Comparison of ENCODE assay signal across 8 mouse cellular contexts in genomic region chr11:78832816-78833314, GRCm38 (mm10). TPM values are rescaled to one million over a fixed set of nuclear protein-coding genes. Genes with fewer than 3 reads are reported as not detected.
DNase-seq lines count a peak whose midpoint lies in the region; TF ChIP-seq lines count a peak whose summit lies in the region.

No protein-coding gene starts in this region.

- H3K4me1 ChIP-seq in cerebellum, adult 2 months (ENCODE audit: control insufficient read depth, insufficient read depth, low read length) = peaks cover 10% of the 10 kb centered on the region

- no peak overlapping the region for H3K27ac ChIP-seq in cerebellum, adult 2 months (ENCODE audit: insufficient read depth, low read length)

- H3K27me3 ChIP-seq in cerebellum, adult 2 months (ENCODE audit: control insufficient read depth, insufficient read depth, low read length) = no peaks in the 10 kb centered on the region

- no peak for TF ChIP-seq CTCF in cerebellum, adult 2 months (IDR thresholded peaks at IDR 0.05; ENCODE audit: borderline replicate concordance, insufficient read depth, low read depth, low read length)

- no peak for TF ChIP-seq POLR2A in cerebellum, adult 2 months (IDR thresholded peaks at IDR 0.05; ENCODE audit: borderline replicate concordance, insufficient read depth, low read length)

- peak; percentile 51 to 63 for DNase-seq in cerebellum, adult 2 months
- no peak for DNase-seq in cerebellum, adult 11 months
- DNase-seq in MEL-GATA-1-ER (ENCODE audit: extremely low read depth, low read depth) = peak; percentile 99
- peak; percentile 25 for DNase-seq in gastrocnemius, postnatal 14 days
- peak; percentile 62 for DNase-seq in kidney, adult 9 months
- DNase-seq in lung, postnatal 10 days = peak; percentile 82
- DNase-seq in layer of hippocampus, adult 9-10 months (ENCODE audit: low spot score) = no peak
- no peak for DNase-seq in thymus, postnatal 25 days

- no peak overlapping the region for H3K4me3 ChIP-seq in cerebellum, adult 2 months (replicated peaks; ENCODE audit: insufficient read depth, low read depth, low read length)

- 46% methylated on average over 13 of the region's 13 CpGs for WGBS in cerebellum, adult 2 months

- intact Hi-C loops in gastrocnemius, postnatal 14 days (cut with DNase I; ENCODE audit: low total_unique reads) = no loop called here

RNA-seq across cellular contexts. Expression of gene Lyrm9, which starts 6.5 kb away (rescaled TPM):
- 22.6 and 32.9 TPM in 2 replicates for polyA plus RNA-seq in cerebellum, adult 2 months (2012; rRNA removed)
- total RNA-seq in gastrocnemius, postnatal 14 days (2021) = 10 to 100 TPM; 11.5 to 14.2 TPM

Comparison
In these comparisons a context has a peak if more than half of its experiments do, and no peak if none do; other contexts are left out.
1. DNase-seq: peak in cerebellum, adult 2 months (2 of 2), MEL-GATA-1-ER (single experiment), gastrocnemius, postnatal 14 days (single experiment), kidney, adult 9 months (single experiment) and lung, postnatal 10 days (single experiment); none in cerebellum, adult 11 months (single experiment), layer of hippocampus, adult 9-10 months (single experiment) and thymus, postnatal 25 days (single experiment).